Mouse (Mus musculus) Patski (cell line): ENCODE measurements around the gene Gatad2a. TPM values are rescaled to one million over a fixed set of nuclear protein-coding genes. Genes with fewer than 3 reads are reported as not detected.
"Not testable (repeated sequence)": the region's sequence is repeated elsewhere in the genome, so short reads cannot be mapped to it uniquely, and the experiment has no call there.

ENCODE experiments used
- ATAC-seq: fragments of 100-300 bp; one replicate; pipeline ENCODE4 v1.8.0; 2021
- CTCF ChIA-PET: fragments of 350-600 bp; sonication (Branson Sonifier 250); formaldehyde crosslinking; loops from one replicate; lab custom pipeline; 2022; ENCODE audit warnings: inconsistent platforms; lab: Charles Lee
- POLR2A ChIA-PET: fragments of 350-600 bp; sonication (Branson Sonifier 250); formaldehyde crosslinking; loops from one replicate; lab custom pipeline; 2022; ENCODE audit warnings: antibody characterized with exemption, inconsistent platforms; lab: Charles Lee
- DNase-seq: peaks from one replicate; pipeline ENCODE4 v3.0.0-alpha.2; 2011; ENCODE audit warnings: low read depth, low spot score
- H3K27me3 ChIP-seq: fragments of 371-371 bp; one replicate; pipeline ENCODE4 v1.5.1; 2021
- CTCF ChIP-seq: fragments of 100-300 bp; IDR thresholded peaks from one replicate; pipeline ENCODE4 v1.5.1; 2021
- in situ Hi-C: fragments of 300-500 bp; cut with MboI; formaldehyde crosslinking; loops from 3 replicates; pipeline ENCODE4 v1.11.1; 2018; ENCODE audit warnings: low pct_unique_long_range_greater_than_20kb, mixed read lengths
- polyA plus RNA-seq: library from polyadenylated mRNA; unstranded; gene quantifications from one replicate; pipeline ENCODE4 v1.2.3, GENCODE M21; 2021

The Gatad2a gene
- polyA plus RNA-seq, 1 experiment from 2014 or later, result 75.2 TPM

DNA sequence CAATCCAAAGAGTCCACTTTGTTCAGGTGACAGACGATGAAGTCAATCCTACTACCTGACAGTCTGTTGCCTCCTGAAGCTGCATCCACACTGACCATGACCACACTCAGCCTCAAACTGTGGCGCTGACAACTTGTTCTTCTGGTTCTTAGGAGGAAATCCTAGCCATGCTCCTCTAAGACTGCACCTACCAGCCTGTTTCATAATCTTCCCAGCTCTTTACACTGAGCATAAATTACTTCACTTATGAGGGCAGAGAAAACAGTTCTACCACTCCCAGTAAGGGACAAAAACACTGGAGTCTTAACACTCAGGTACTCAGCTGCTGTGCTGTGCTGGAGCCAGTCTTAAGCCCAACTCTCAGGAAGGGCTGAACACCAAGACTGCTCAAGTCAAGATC lies 25.3 kb downstream of the Gatad2a start:
- DNase-seq (no peak), ATAC-seq (no peak)
- H3K27me3 ChIP-seq, result no peaks in the 10 kb centered on the region
- in situ Hi-C loops, result no loop called here
- ChIA-PET CTCF (interaction anchor here (0.9 to 1.6 kb wide), 4 partner anchors 9 to 44 kb away, joined by 3 to 4 read pairs (median 3); no protein-coding TSS in a partner anchor), POLR2A (interaction anchor here (3.1 kb wide), 1 partner anchor 25 kb away, joined by 13 read pairs; the partner anchor contains the start of gene Gatad2a)
- TF ChIP-seq CTCF, result no peak

DNA sequence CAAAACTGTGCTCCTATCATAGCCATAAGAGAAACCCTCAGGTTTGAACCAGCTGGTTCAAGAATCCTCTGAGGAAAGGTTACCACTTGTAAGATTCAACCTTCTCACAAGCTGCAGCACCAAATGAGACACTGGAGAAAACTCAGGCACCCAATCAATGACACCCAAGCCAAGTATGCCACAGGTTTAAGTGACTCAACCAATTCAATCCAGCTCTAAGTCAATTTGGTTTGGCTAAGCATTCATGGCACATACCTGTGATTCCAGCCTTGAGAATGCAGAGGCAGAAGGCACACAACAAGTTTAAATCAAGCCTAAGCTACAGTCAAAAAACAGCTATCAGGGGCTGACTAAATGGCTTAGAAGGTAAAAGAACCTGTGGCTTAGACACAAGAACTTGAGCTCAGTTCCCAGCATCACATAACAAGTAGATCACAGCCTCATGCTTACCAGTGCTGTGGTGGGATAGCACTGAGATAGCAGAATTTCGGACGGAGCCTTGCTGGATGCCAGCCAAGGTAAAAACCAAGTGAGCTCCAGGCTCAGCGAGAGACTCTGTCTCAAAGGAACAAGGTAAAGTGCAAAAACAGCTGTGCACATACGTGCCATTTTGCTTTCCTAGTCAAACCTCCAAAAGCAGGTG lies 28.8 kb downstream of the Gatad2a start:
- DNase-seq (peak; percentile 12), ATAC-seq (no peak)
- no peak for TF ChIP-seq CTCF
- in situ Hi-C loops, result loop anchor here (5.0 kb wide), 1 partner anchor 35 kb away; no protein-coding TSS in a partner anchor
- POLR2A ChIA-PET, result no interaction called here
- CTCF ChIA-PET, result interaction anchor here (0.8 to 1.3 kb wide), 4 partner anchors 8 to 34 kb away, joined by 3 to 6 read pairs (median 3); no protein-coding TSS in a partner anchor
- no peaks in the 10 kb centered on the region for H3K27me3 ChIP-seq

DNA sequence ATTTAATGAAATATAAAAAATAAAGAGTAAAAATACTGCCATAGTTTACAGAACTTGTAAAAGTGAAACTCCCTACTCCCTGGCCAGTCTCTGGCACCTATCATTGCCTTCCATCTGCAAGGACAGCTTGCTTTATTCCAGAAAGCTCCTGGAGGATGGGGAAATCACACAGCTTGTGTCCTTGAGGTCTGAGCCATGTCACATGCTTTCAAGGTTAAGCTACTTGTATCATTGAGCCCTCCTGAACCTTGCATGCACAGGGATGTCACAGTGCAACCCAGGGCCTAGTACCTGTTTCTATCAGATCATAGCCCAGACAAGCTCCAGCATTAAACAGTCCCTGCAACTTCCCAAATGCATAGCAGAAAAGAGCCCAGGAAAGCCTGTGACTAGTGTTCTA lies 36.9 kb downstream of the Gatad2a start:
- DNase-seq, result no peak

DNA sequence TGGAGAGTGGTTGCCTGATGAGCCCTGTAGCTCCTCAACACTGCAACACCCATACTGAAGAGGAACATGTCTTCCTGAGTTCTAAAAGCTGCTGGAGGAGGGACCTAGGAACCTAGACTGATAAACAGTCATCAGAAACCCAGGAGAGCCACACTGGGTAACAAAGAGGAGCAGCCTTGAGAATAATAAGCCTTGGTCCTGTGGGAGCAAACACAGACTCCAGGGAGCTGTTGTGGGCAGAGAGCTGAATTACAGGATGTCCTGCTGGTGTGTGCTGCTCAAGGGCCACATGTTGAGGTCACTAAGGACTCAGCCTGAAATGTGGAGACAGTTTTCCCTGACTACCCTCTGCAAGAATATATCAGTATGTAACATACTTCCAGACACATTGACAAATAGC lies 38.3 kb downstream of the Gatad2a start:
- ATAC-seq, result no peak
- TF ChIP-seq CTCF, result no peak
- in situ Hi-C loops, result no loop called here
- ChIA-PET POLR2A (interaction anchor here (0.9 kb wide), 1 partner anchor 14 kb away, joined by 3 read pairs; no protein-coding TSS in a partner anchor), CTCF (interaction anchor here (1.3 to 2.1 kb wide), 2 partner anchors 16 to 38 kb away, joined by 3 to 6 read pairs; no protein-coding TSS in a partner anchor)
- DNase-seq, result no peak
- no peaks in the 10 kb centered on the region for H3K27me3 ChIP-seq

More for the DNA sequence above, 36.9 kb downstream of the Gatad2a start:
- POLR2A ChIA-PET, result no interaction called here
- CTCF ChIA-PET, result interaction anchor here (1.0 to 2.1 kb wide), 4 partner anchors 8 to 25 kb away, joined by 3 to 6 read pairs (median 4); no protein-coding TSS in a partner anchor
- in situ Hi-C loops, result no loop called here
- H3K27me3 ChIP-seq, result no peaks in the 10 kb centered on the region
- no peak for ATAC-seq
- no peak for TF ChIP-seq CTCF

DNA sequence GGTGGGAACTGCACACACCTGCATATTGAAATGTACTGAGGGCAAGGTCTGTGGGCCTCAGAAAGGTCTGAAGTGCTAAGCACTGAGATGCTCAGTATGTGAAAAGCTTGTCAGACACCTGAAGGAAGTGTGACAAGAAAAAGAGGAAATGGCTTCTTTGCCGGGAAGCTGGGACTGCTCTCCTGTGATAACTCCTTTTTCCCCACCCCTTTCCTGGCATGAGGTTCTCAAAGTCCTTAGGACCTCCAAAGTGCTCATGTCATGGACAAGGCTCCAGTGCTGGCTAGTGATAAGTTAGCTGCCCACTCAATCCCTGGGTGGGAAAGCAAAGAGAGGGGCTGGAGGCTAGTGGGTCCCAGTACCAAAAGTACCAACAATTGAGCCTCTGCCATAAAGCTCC lies 38.8 kb downstream of the Gatad2a start:
- CTCF ChIA-PET, result interaction anchor here (1.3 to 2.1 kb wide), 2 partner anchors 15 to 38 kb away, joined by 3 to 6 read pairs; no protein-coding TSS in a partner anchor
- POLR2A ChIA-PET, result interaction anchor here (0.9 kb wide), 1 partner anchor 15 kb away, joined by 3 read pairs; no protein-coding TSS in a partner anchor
- ATAC-seq (no peak), DNase-seq (no peak)
- TF ChIP-seq CTCF, result no peak
- H3K27me3 ChIP-seq, result no peaks in the 10 kb centered on the region
- in situ Hi-C loops, result no loop called here

DNA sequence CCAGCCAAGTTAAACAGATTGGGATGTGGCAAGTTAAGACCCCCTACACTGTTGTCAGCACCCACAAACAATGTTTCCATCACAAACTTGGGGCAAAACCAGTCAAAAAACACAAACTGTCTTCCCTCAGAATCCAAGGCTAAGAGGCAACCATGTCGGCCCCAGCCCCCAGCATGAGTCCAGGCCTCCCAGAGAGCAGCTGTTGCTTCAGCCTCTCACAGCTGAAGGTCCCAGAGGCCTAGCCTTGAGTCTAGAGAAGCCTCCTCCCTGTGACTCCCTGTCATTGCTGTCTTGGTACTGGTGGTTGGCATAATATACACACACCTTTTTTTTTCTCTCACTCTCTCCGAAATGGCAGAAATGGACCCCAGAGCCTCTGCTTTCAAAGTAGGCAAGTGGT lies 39.5 kb downstream of the Gatad2a start:
- no peak for ATAC-seq
- ChIA-PET CTCF (interaction anchor here (0.8 to 1.5 kb wide), 2 partner anchors 14 to 46 kb away, joined by 3 read pairs; no protein-coding TSS in a partner anchor), POLR2A (no interaction called here)
- no peaks in the 10 kb centered on the region for H3K27me3 ChIP-seq
- DNase-seq, result no peak
- in situ Hi-C loops, result no loop called here
- TF ChIP-seq CTCF, result no peak

DNA sequence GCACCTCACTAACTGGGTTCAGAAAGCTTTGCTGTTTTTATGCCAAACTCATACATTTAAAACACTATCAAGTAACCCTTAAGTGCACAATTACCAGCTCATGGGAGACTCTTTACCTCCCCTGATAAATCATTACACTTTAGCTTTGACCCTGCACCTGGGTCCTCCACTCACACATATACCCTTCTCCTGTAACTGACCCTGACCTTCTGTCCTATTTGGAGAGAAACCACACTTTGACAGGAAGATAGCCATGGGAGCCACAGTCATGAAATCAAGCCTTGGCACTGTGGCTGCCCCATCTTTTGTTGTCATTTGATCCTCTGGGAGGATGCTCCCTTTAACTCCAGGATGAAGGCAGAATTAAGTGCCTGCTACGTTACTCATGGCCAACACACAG lies 41.5 kb downstream of the Gatad2a start:
- POLR2A ChIA-PET, result no interaction called here
- no peak for DNase-seq
- in situ Hi-C loops, result no loop called here
- ATAC-seq, result no peak
- CTCF ChIA-PET, result no interaction called here
- no peak for TF ChIP-seq CTCF
- no peaks in the 10 kb centered on the region for H3K27me3 ChIP-seq

DNA sequence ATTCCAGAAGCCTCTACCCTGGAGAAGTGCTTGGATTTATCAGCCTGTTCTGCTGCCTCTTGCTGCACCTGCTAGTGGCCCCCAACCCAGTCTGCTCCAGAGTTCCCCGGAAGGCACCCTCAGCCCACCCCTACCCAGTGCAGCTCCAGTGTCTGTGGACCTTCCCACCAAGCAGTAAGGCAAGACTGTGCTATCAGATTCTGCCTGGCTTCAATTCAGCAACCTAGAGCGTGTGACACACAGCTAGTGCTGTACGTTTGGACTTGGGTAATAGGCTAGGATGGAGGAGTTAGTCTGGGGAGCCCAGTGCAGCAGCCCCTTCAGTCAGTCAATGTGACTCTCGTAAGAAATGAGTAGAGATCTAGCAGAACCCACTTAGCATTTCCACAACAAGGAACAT lies 42.0 kb downstream of the Gatad2a start:
- no peak for TF ChIP-seq CTCF
- H3K27me3 ChIP-seq, result no peaks in the 10 kb centered on the region
- ChIA-PET CTCF (interaction anchor here (1.4 kb wide), 1 partner anchor 14 kb away, joined by 3 read pairs; no protein-coding TSS in a partner anchor), POLR2A (no interaction called here)
- ATAC-seq (no peak), DNase-seq (no peak)
- in situ Hi-C loops, result no loop called here

DNA sequence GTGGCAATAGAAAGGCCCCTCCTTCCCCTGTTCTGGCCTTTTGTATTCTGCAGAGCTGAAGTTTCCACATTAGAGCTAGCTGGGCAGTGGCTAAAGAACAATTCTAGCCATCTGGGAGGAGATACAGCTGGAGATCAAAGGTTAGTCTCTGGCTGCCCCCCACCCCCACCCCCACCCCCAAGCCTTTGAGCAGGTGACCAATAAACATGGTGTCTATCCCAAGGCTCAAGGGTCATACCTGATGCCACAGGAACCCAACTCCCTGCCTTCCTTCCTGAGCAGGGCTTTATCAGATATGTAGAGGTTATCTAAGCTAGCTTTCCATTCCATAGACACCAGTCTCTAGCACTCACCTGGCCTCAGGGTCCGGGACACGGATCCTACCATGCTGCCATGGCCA lies 45.9 kb downstream of the Gatad2a start:
- CTCF ChIA-PET, result interaction anchor here (1.4 kb wide), 1 partner anchor 9 kb away, joined by 4 read pairs; no protein-coding TSS in a partner anchor
- no peak for ATAC-seq
- in situ Hi-C loops, result no loop called here

DNA sequence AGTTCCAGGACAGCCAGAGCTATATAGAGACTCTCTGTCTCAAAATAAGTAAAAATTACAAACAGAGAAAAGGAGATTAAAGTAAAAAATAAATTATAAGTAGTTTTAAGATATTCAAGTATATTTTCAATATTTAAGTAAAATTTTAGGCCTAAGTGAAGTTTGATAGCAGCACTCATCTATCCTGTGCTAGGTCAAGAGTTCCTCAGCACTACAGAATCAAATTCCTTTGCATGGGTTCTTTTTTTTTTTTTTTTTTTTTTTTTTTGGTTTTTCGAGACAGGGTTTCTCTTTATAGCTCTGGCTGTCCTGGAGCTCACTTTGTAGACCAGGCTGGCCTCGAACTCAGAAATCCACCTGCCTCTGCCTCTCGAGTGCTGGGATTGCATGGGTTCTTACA lies 53.7 kb downstream of the Gatad2a start:
- H3K27me3 ChIP-seq, ATAC-seq, in situ Hi-C loops, DNase-seq: not testable (repeated sequence)
- ChIA-PET POLR2A (interaction anchor here (0.8 kb wide), 1 partner anchor 364 kb away, joined by 6 read pairs; no protein-coding TSS in a partner anchor), CTCF (interaction anchor here (1.1 to 1.7 kb wide), 3 partner anchors 10 to 16 kb away, joined by 3 to 6 read pairs (median 4); no protein-coding TSS in a partner anchor)

More for the DNA sequence above, 45.9 kb downstream of the Gatad2a start:
- TF ChIP-seq CTCF, result no peak
- POLR2A ChIA-PET, result no interaction called here
- no peaks in the 10 kb centered on the region for H3K27me3 ChIP-seq
- DNase-seq, result no peak

DNA sequence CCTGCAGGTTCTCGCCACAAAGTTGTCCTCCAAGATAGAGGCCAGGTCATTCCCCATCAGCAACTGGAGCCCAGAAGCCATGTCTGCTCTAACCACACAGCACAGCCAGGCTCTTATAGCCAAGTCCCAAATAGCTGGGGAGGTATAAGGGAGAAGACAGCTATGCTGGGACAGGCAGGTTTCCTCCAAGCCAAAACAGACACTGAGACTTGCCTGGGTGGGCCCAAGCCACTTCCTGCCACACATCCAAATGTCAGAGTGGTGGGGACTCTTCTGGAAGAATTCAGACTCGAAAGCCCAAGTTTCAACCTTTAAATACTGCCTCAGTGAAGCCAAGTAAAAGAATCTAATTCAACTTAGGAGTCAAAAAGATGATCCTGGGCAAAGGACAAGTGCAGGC lies 55.8 kb downstream of the Gatad2a start:
- TF ChIP-seq CTCF, result no peak
- ChIA-PET POLR2A (no interaction called here), CTCF (interaction anchor here (1.3 to 1.7 kb wide), 3 partner anchors 13 to 30 kb away, joined by 3 to 4 read pairs (median 3); no protein-coding TSS in a partner anchor)
- H3K27me3 ChIP-seq, result no peaks in the 10 kb centered on the region
- DNase-seq (no peak), ATAC-seq (no peak)
- in situ Hi-C loops, result no loop called here
